Mouse (Mus musculus): ENCODE results near the gene Robo3. TPM values are rescaled to one million over a fixed set of nuclear protein-coding genes. Genes with fewer than 3 reads are reported as not detected.

Robo3 gene
- polyA plus RNA-seq, 1 experiment = not detected

DNA sequence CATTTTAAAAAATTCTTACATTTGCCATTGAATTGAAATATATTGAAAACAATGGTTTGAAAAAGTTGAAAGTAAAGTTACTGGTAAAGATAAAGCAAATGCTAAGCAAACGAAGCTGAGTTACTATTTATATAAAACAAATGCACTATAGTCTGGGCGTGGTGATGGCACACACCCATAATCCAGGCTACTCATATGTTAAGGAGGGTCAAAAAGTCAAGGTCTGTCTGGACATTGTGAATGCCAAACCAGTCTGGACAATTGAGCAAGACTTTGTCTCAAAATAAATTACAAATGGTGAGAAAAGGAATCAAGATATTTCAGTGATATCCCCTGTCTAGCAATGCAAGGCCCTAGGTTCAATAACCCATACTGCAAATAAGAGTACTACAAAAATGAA is 42.2 kb downstream of the Robo3 start:
- WGBS = 84% methylated on average over 2 of the region's 2 CpGs
- Histone ChIP-seq H3K4me3 (ENCODE audit: insufficient read depth, low read depth, low read length) (no peak overlapping the region), H3K4me1 (ENCODE audit: control insufficient read depth, insufficient read depth, low read length) (no peaks in the 10 kb centered on the region), H3K27ac (ENCODE audit: insufficient read depth, low read depth, low read length) (no peak overlapping the region)
- TF ChIP-seq POLR2A (IDR thresholded peaks at IDR 0.05; ENCODE audit: insufficient read depth, low read depth, low read length) (no peak), CTCF (IDR thresholded peaks at IDR 0.05; ENCODE audit: insufficient read depth, low read depth, low read length) (no peak)

DNA sequence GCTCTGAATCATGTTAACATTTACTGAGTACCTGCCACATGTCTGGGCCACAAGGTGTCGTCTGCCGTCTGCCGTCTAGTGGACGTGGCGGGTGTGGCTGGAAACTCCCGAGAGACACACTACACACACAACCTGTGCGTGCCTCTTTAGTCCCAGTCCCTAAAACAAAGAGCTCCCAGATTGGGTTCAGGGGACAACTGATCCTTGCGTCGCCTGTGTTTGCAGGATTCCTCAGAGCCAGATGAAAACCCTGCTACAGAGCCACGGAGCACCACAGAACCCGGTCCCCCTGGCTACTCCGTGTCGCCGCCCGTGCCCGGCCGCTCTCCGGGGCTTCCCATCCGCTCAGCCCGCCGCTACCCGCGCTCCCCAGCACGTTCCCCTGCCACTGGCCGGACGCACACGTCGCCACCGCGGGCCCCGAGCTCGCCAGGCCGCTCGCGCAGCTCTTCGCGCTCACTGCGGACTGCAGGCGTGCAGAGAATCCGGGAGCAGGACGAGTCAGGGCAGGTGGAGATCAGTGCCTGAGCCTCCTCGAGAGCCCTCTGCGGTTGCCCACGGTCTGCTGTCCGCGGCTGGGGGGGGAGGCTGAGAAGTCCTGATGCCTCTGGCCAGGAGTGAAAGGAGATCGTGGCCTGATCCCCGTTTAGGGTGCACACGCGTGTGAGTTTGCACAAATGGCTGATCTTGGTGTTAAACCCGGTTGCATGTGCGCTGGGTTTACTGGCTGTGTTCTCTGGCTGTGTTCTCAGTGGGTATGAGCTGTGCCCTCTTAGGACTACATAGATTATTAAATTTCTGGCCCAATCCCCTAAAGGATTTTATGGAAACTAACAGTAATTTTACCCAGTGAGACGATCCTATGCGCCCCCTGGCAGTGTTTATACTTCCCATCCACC is 48.5 kb downstream of the Robo3 start:
- whole genome bisulfite sequencing = 17% methylated on average over 54 of the region's 54 CpGs
- H3K27ac ChIP-seq (ENCODE audit: insufficient read depth, low read depth, low read length) = no peak overlapping the region
- peak overlapping the region; percentile 46 for H3K4me3 ChIP-seq (ENCODE audit: insufficient read depth, low read depth, low read length)
- TF ChIP-seq CTCF (IDR thresholded peaks at IDR 0.05; ENCODE audit: insufficient read depth, low read depth, low read length) = no peak
- TF ChIP-seq POLR2A (IDR thresholded peaks at IDR 0.05; ENCODE audit: insufficient read depth, low read depth, low read length) = no peak
- H3K4me1 ChIP-seq (ENCODE audit: control insufficient read depth, insufficient read depth, low read length) = peaks cover 4% of the 10 kb centered on the region; the same call in 1 of the 2 replicates

DNA sequence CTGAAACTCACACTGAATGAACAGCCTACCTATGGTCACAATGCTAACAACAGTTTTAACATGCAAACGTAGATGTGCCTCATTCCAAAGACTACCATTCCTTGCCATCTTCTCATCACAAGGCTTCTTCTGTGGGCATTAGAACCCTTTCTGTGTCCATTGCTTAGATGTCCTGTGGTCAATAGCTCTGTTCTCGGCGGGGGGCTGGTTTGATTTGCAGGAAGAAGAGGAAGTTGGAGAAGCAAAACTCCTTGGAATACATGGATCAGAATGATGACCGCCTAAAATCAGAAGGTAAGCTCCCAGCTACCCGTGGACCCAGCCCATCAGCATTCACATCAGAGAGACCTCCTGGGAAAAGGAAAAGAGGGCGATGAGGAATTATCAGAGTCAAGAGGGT is 49.9 kb downstream of the Robo3 start:
- TF ChIP-seq POLR2A (IDR thresholded peaks at IDR 0.05; ENCODE audit: insufficient read depth, low read depth, low read length) (no peak), CTCF (IDR thresholded peaks at IDR 0.05; ENCODE audit: insufficient read depth, low read depth, low read length) (no peak)
- peaks cover 4% of the 10 kb centered on the region; the same call in 1 of the 2 replicates for H3K4me1 ChIP-seq (ENCODE audit: control insufficient read depth, insufficient read depth, low read length)
- no peak overlapping the region for H3K4me3 ChIP-seq (ENCODE audit: insufficient read depth, low read depth, low read length)
- 96% methylated on average over 6 of the region's 6 CpGs for WGBS
- no peak overlapping the region for H3K27ac ChIP-seq (ENCODE audit: insufficient read depth, low read depth, low read length)

DNA sequence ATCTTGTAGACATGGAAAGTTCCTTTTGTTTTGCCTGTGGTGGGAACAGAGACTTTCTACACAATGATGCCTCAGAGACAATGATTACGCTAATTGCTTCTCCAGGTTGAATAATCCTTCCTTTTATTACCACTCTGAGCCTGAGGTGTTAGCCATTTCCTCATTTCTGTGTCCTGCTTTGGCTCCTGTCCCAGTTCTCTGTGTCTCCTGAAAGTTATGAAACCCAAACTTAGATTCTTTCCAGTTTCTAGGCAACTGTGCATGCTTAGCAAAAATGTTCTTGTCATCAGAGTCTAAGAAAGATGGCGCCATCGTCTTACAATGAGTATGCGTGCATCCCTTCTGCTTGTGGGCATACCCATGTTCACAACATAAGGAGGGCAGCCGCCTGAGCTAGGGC is 57.3 kb downstream of the Robo3 start:
- TF ChIP-seq POLR2A (IDR thresholded peaks at IDR 0.05; ENCODE audit: insufficient read depth, low read depth, low read length) (no peak), CTCF (IDR thresholded peaks at IDR 0.05; ENCODE audit: insufficient read depth, low read depth, low read length) (no peak)
- no peaks in the 10 kb centered on the region for H3K4me1 ChIP-seq (ENCODE audit: control insufficient read depth, insufficient read depth, low read length)
- WGBS = 70% methylated on average over 5 of the region's 5 CpGs
- H3K27ac ChIP-seq (ENCODE audit: insufficient read depth, low read depth, low read length) = no peak overlapping the region
- H3K4me3 ChIP-seq (ENCODE audit: insufficient read depth, low read depth, low read length) = no peak overlapping the region

DNA sequence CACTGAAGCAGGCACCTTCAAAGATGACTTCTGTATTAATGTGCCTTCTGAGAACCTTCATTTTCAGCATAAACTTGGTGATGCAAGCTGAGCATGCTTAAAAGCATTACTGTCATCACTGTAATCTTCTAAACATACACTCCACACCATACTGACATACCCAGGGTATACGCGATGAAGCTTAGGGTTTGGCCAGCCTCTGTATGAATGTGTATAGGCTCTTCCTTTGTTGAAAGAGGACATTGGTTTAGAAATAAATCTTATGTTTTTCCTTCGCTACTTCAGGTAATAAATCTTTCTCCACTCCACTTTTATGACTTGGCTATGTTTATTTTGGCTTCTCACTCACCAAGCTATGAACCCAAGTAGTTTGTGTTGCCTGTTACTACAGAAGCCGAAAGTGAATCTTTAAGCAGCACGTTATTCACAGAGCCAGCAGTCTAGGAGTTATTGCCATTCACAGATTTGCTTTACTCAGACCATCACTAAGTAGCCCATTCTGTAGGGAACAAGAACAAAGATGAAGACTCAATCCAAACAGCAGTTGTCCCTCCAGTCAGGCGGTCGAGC is 61.7 kb downstream of the Robo3 start:
- TF ChIP-seq POLR2A (IDR thresholded peaks at IDR 0.05; ENCODE audit: insufficient read depth, low read depth, low read length) (no peak), CTCF (IDR thresholded peaks at IDR 0.05; ENCODE audit: insufficient read depth, low read depth, low read length) (no peak)
- 80% methylated on average over 7 of the region's 7 CpGs for WGBS
- Histone ChIP-seq H3K27ac (ENCODE audit: insufficient read depth, low read depth, low read length) (no peak overlapping the region), H3K4me3 (ENCODE audit: insufficient read depth, low read depth, low read length) (no peak overlapping the region), H3K4me1 (ENCODE audit: control insufficient read depth, insufficient read depth, low read length) (peaks cover 3% of the 10 kb centered on the region; the same call in 1 of the 2 replicates)

DNA sequence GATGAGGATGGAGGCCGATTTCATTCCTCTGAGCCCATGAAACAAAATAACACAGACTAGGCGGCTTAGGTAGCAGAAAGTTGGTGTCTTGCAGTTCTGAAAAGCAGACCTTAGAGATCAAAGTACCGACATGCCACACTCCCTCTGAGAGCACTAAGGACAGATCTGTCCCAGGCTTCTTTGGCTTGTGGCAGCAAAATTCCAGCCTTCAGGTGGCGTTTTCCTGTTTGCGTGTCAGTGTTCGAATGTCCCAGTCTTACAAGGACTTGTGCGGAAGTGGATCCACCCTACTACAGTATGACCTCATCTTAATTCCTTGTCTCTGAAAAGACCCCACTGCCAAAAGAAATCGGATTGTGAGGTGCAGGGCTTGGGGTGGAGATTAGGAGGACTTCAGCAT is 64.2 kb downstream of the Robo3 start:
- 53% methylated on average over 8 of the region's 8 CpGs for WGBS
- TF ChIP-seq CTCF (IDR thresholded peaks at IDR 0.05; ENCODE audit: insufficient read depth, low read depth, low read length) (no peak), POLR2A (IDR thresholded peaks at IDR 0.05; ENCODE audit: insufficient read depth, low read depth, low read length) (no peak)
- H3K4me1 ChIP-seq (ENCODE audit: control insufficient read depth, insufficient read depth, low read length) = peaks cover 3% of the 10 kb centered on the region; the same call in 1 of the 2 replicates
- peak overlapping the region; percentile 64 for H3K27ac ChIP-seq (ENCODE audit: insufficient read depth, low read depth, low read length)
- H3K4me3 ChIP-seq (ENCODE audit: insufficient read depth, low read depth, low read length) = 0 out of 2 replicates have a peak overlapping the region, but pooled peaks have one; percentile 8

DNA sequence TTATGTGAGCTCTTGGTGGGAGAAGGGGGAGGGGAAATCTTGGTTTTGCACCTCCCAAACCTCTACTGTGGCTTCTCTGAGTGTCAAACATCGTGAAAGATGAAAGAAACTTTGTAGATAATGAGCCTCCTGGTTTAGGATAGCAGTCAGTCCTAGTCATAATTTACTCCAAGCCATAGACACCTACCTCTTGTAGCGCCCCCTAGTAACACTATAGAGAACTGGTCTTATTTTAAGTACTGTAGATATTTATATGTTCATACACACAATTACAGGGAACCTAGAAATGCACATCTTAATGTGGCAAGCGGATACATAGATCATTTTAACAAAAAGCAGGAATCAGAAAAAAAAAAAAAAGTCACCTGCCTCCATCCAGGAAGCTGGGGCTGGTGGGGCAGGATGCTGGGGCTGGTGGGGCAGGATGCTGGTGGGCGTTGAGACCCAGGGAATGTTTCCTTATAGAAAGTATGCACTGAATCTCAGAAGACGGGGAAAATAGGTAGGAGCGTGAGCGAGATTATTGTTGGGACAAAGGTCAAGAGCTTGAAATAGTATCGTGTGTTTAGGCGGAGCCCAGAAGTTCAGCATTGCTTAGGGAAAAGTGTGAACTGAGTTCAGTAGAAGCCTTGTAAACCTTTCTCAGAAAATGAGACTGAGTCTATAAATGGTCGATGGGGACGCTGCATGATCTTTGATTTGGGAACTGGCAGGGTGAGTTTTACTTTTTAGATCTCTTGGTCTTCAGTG is 64.8 kb downstream of the Robo3 start:
- peak overlapping the region; percentile 40 for H3K4me3 ChIP-seq (ENCODE audit: insufficient read depth, low read depth, low read length)
- peaks cover 3% of the 10 kb centered on the region; the same call in 1 of the 2 replicates for H3K4me1 ChIP-seq (ENCODE audit: control insufficient read depth, insufficient read depth, low read length)
- TF ChIP-seq CTCF (IDR thresholded peaks at IDR 0.05; ENCODE audit: insufficient read depth, low read depth, low read length) = no peak
- TF ChIP-seq POLR2A (IDR thresholded peaks at IDR 0.05; ENCODE audit: insufficient read depth, low read depth, low read length) = no peak
- peak overlapping the region; percentile 64 for H3K27ac ChIP-seq (ENCODE audit: insufficient read depth, low read depth, low read length)
- 58% methylated on average over 11 of the region's 11 CpGs for WGBS

DNA sequence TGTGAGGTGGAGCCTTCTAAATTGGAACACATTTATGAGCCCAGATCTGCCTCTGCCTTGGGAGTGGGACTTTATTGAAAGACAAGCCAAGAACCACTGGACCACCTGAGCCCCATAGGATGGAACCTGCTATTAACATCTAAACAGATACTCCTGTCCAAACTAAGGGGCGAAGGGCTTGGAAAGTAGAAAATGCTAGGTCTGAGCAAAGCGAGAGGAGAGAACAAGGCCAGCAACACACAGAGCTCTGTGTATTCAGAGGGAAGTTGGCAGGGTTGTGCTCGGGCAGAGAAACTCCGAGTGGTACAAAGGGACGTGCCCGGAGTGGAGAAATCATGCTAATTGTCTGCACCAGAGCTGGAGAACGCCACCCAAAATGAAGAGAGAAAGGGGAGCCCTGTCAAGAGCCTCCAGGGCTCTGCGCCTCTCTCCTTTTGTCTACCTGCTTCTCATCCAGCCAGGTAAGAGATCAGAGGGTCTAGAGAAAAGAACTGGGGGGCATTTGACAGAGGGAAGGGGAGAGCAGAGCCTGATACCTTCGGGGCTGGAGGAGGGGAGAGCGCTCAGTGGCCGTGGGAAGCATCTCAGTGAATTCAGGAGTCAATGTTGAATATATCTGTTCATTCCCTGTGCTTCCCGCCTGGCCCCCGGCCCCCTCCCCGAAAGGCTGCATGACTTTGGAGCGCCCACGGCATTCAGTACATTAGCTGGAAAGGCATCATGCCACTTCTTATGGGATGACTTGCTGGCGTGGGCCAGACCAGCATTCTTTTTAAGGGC is 65.6 kb downstream of the Robo3 start, which contains the start of gene Hepacam:
TSS of gene Hepacam (plus strand) at position 51 of the 780 bp plus-strand sequence.
- Histone ChIP-seq H3K27ac (ENCODE audit: insufficient read depth, low read depth, low read length) (peak within 1 kb of the TSS; percentile 66), H3K4me3 (ENCODE audit: insufficient read depth, low read depth, low read length) (peak within 1 kb of the TSS; percentile 40), H3K4me1 (ENCODE audit: control insufficient read depth, insufficient read depth, low read length) (peaks cover 5% of the 10 kb centered on the region; the same call in 1 of the 2 replicates)
- 38% methylated on average over 17 of the region's 17 CpGs for WGBS
- no peak for TF ChIP-seq POLR2A (IDR thresholded peaks at IDR 0.05; ENCODE audit: insufficient read depth, low read depth, low read length)
- TF ChIP-seq CTCF (IDR thresholded peaks at IDR 0.05; ENCODE audit: insufficient read depth, low read depth, low read length) = no peak
